Mouse (Mus musculus) cerebellum, adult 2 months (tissue): Measurements from ENCODE around the gene Soga1. TPM values are rescaled to one million over a fixed set of nuclear protein-coding genes. Genes with fewer than 3 reads are reported as not detected.
A peak's percentile ranks its signal among the peaks of the same experiment; 100 is the strongest.

Experiments
- DNase-seq, 2 experiments: peaks; one replicate each; pipeline ENCODE4 v3.0.0; 2021
- H3K27ac ChIP-seq: fragments of 200-500 bp; 2 replicates; pipeline ENCODE4 v1.5.1; 2012; ENCODE audit warnings: low read length, control low read depth, inconsistent platforms; ENCODE audit not compliant: insufficient read depth
- H3K27me3 ChIP-seq: fragments of 200-500 bp; 2 replicates; pipeline ENCODE4 v1.6.1; 2012; ENCODE audit warnings: inconsistent platforms, mild to moderate bottlenecking, low read length, moderate library complexity; ENCODE audit not compliant: control insufficient read depth, insufficient read depth
- H3K4me1 ChIP-seq: fragments of 200-500 bp; 2 replicates; pipeline ENCODE4 v1.6.1; 2011; ENCODE audit warnings: low read length; ENCODE audit not compliant: control insufficient read depth, insufficient read depth
- H3K4me3 ChIP-seq: fragments of 200-500 bp; replicated peaks from 2 replicates; pipeline ENCODE3; 2011; ENCODE audit warnings: mild to moderate bottlenecking, low read depth, low read length, control low read depth; ENCODE audit not compliant: insufficient read depth
- CTCF ChIP-seq: fragments of 200-500 bp; IDR thresholded peaks from 2 replicates; pipeline ENCODE4 v1.5.1; 2011; ENCODE audit warnings: low read depth, mild to moderate bottlenecking, control low read depth, low read length, moderate library complexity, borderline replicate concordance; ENCODE audit not compliant: insufficient read depth
- POLR2A ChIP-seq: fragments of 200-500 bp; IDR thresholded peaks from 2 replicates; pipeline ENCODE4 v1.6.1; 2011; ENCODE audit warnings: low read length, control low read depth, borderline replicate concordance; ENCODE audit not compliant: insufficient read depth
- WGBS: fragments of 180-500 bp; shearing (Covaris S2); methylation state at CpG from one replicate; pipeline ENCODE4 v1.1.7; 2018; 5-methylcytosine and 5-hydroxymethylcytosine counted together
- polyA plus RNA-seq: library from polyadenylated mRNA; depleted of rRNA; stranded (reverse); fragments of >200 nt; gene quantifications from 2 replicates; pipeline ENCODE4 v1.2.3, GENCODE M21; 2012

Soga1 gene
- polyA plus RNA-seq, 1 experiment = 38.3 TPM

DNA sequence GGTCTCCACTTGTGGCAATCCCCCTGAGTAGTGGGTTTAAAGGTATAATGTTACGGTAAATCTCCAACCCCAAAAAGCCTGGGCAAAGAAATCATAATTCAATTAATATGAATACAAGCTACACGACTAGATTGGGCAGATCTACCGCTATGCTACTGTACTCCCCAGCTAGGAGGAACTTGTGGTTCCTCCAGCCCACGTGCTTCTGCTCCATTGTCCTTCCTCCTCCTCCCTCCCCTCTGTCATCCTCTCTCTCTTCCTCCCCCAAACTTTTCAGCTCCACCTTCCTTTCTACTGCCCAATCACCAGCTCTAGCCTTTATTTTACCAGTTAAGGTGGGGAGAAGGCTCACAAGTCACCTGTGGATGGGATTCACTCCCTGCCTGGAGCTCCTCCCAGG, 29.2 kb upstream of the Soga1 start:
- TF ChIP-seq CTCF = no peak
- H3K27ac ChIP-seq = no peak overlapping the region
- no peak for DNase-seq
- 90% methylated on average over 4 of the region's 4 CpGs for WGBS
- no peaks in the 10 kb centered on the region for H3K4me1 ChIP-seq
- H3K4me3 ChIP-seq = no peak overlapping the region
- no peaks in the 10 kb centered on the region for H3K27me3 ChIP-seq

DNA sequence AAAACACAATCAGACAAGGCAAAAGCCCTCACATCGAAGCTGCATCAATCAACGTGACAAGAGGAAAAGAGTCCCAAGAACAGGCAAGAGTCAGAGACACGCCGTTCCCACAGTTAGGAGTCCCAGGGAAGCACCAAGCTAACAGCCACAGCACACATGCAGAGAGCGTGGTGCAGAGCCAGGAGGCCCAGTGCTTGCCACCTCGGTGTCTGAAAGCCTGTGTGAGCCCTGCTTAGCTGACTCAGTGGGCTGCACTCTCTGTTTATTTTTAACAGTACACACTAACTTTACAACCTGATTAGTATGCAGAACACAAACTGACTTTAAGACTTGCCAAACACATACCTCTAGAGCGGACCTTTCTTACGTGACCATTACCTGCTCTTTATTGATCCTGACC, 25.4 kb upstream of the Soga1 start:
- Histone ChIP-seq H3K4me3 (no peak overlapping the region), H3K27me3 (no peaks in the 10 kb centered on the region), H3K27ac (no peak overlapping the region), H3K4me1 (no peaks in the 10 kb centered on the region)
- WGBS = 84% methylated on average over 8 of the region's 8 CpGs
- no peak for TF ChIP-seq POLR2A
- TF ChIP-seq CTCF = no peak
- no peak for DNase-seq

DNA sequence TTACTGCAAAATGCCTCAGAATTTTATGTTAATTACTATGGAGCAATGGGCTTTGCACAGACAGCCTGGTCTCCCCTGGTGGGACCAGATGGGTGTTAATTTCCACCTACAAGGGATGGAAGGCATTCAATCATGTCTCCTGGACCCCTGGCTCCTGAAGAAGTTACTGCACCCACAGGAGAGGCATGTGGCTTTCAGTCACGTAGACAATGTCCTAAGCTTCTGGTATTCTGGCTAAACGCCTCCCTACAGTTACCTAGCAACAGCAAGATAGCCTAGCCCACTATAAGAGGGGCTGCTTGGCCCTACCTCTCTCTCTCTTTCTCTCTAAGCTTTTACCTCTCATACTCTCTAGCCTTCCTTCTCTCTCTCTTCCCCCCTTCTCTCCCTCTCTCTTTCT, 23.2 kb upstream of the Soga1 start:
- Histone ChIP-seq H3K4me3 (no peak overlapping the region), H3K27me3 (no peaks in the 10 kb centered on the region), H3K27ac (no peak overlapping the region), H3K4me1 (no peaks in the 10 kb centered on the region)
- TF ChIP-seq CTCF (no peak), POLR2A (no peak)
- DNase-seq = no peak
- WGBS = 40% methylated on average over 2 of the region's 2 CpGs

DNA sequence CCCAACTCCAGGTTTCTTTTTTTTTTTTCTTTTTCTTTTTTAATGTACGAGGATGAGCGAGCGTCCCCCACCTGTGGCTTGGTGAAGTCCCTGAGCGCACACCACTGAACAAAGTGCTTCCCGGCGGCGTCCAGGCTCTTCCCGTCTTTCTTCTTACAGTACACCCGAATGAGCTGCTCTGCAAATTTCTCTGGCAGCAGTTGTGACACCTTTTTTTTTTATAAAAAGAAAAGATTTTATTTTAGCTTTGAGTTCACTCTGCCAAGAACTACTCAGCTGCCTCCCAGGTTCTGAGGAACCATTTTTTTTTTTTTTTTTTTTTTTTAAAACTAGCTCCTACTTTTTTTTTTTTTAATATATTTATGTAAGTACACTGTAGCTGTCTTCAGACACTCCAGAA, 22.6 kb upstream of the Soga1 start:
- 95% methylated on average over 9 of the region's 9 CpGs for WGBS
- Histone ChIP-seq H3K27me3 (no peaks in the 10 kb centered on the region), H3K4me1 (no peaks in the 10 kb centered on the region), H3K27ac (no peak overlapping the region), H3K4me3 (no peak overlapping the region)
- TF ChIP-seq CTCF = no peak
- TF ChIP-seq POLR2A = no peak
- no peak for DNase-seq

DNA sequence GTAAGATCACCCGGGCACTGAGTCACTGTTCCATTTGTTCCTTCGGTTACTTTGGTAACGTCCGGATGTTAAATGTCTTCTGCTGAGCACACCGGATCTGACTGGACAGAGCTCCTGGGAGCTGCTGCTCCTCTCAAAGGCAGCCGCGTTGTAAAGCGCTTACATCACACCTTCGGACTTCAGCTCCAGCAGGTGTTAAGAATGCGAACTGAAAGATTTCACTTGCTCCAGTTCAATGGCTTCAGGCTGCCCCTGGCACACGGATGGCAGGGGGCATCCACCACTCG, 21.2 kb upstream of the Soga1 start:
- no peak for DNase-seq
- no peak for TF ChIP-seq POLR2A
- TF ChIP-seq CTCF = no peak
- 0 out of 2 replicates have a peak, but pooled peaks cover 1% of the 10 kb centered on the region for H3K4me1 ChIP-seq
- 86% methylated on average over 12 of the region's 12 CpGs for WGBS
- H3K27ac ChIP-seq = no peak overlapping the region
- H3K27me3 ChIP-seq = no peaks in the 10 kb centered on the region
- H3K4me3 ChIP-seq = no peak overlapping the region

DNA sequence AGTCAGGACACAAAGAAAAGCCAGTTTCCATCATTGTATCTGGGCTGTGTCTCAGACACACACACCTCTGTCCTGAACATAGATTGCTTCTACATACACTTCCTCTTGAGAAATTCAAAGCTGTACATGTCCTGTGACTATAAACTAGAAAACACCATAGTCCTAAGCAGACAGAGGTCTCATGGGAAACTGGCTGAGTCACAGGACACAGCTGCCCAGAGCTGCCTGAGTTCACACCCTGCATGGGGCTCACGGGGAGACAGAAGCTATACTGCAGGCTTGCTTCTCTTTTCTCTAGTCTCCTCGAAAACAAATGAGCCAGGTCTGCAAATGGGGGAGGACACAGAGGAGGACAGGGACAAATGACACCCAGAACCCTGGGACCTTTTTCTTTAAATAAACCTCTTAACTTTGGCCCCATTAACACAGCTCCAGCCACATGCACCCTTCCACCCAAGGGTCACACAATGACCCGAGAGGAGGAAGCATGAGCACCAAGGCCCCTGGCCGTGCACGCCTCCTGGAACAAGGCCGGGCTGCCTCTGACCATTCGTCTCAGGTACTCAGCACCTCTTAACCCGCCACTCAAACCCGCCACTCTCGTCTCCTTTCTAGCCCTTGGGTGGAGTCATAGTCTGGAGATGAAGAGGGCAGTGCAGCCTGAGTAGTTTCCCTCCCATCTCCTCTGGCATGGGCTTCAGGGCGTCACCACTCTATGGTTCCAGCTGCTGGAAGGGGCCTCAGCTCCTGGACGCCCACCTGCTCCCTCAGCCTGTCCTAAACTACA, 20.7 kb upstream of the Soga1 start:
- no peaks in the 10 kb centered on the region for H3K27me3 ChIP-seq
- DNase-seq = no peak
- H3K4me3 ChIP-seq = no peak overlapping the region
- TF ChIP-seq POLR2A (no peak), CTCF (no peak)
- WGBS = 83% methylated on average over 12 of the region's 12 CpGs
- no peak overlapping the region for H3K27ac ChIP-seq
- H3K4me1 ChIP-seq = peaks cover 4% of the 10 kb centered on the region; the same call in 1 of the 2 replicates

DNA sequence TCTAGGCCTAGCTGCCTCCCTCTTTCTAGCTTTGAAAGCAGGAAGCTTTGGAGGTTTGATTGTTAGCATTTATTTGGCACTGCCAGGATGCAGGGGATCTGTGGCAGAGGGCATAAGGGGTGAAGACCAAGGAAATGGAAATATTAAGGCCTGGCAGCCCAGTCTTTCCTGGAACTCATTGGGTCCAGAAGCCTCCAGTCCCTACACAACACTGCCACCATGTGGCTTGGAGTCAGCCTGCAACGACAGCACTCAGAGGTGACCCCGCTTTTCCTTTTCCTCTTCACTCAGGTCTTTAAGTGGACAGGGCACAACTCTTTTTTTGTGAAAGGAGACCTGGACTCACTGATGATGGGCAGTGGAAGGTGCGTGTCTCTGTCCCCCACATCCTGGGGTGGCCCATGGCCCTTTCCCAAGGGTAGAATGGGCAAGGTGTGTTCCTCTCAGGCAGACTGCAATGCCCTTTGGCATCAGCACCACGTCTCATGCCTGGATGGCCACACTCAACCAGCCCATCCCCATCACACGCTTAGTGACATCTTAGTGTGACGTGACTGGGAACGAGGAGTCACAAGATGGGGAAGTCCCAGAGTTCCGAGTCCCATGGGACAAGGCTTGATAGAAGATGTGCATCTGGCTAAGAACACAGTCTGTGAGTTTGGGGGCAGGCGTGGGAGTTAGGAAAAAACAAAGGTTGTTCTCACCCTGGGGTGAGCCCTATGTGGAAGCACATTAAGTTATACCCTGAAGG, 16.1 kb upstream of the Soga1 start:
- Histone ChIP-seq H3K4me3 (no peak overlapping the region), H3K4me1 (peaks cover 16% of the 10 kb centered on the region), H3K27me3 (no peaks in the 10 kb centered on the region), H3K27ac (no peak overlapping the region)
- 37% methylated on average over 9 of the region's 9 CpGs for WGBS
- peak; percentile 80 to 85 for DNase-seq
- peak; percentile 96 for TF ChIP-seq CTCF
- TF ChIP-seq POLR2A = no peak

DNA sequence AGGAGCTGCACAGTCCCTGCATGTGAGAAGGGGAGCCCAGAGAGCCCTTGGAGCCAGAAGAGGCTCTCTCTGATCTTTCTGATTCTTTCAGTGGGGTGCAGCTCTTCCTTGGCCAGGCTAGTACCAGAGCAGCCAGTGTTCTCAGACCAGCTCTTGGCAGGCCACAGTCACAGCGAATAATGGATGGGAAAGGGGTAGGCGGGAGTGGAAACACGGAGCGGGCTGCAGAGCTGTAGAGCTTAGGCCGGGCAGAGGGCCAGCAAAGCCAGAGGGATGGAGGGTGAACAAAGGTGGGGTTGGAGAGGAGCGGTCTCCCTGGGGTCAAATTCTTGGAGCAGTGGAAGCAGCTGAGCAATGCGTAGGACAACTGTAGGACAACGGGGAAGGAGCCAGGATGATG, 13.0 kb upstream of the Soga1 start:
- Histone ChIP-seq H3K27me3 (no peaks in the 10 kb centered on the region), H3K27ac (no peak overlapping the region), H3K4me1 (peaks cover 16% of the 10 kb centered on the region), H3K4me3 (no peak overlapping the region)
- TF ChIP-seq CTCF = no peak
- TF ChIP-seq POLR2A = no peak
- peak in 1 of 2 experiments; percentile 44 for DNase-seq
- WGBS = 26% methylated on average over 8 of the region's 8 CpGs
